Mouse (Mus musculus): ENCODE data around the gene Txn1. TPM values are rescaled to one million over a fixed set of nuclear protein-coding genes. Genes with fewer than 3 reads are reported as not detected.
A peak's percentile ranks its signal among the peaks of the same experiment; 100 is the strongest.

Txn1 gene
- polyA plus RNA-seq, 1 experiment from 2014 or later, result 474 TPM

- WGBS, result 85% methylated on average over 8 of the region's 8 CpGs
- Histone ChIP-seq H3K4me1 (replicated peaks; ENCODE audit: control insufficient read depth, insufficient read depth, low read length) (peaks cover 15% of the 10 kb centered on the region; the same call in 1 of the 2 replicates), H3K9ac (ENCODE audit: low read length) (no peak overlapping the region), H3K27ac (ENCODE audit: low read length) (no peak overlapping the region), H3K36me3 (ENCODE audit: control insufficient read depth, insufficient read depth, low read length) (no peaks in the 10 kb centered on the region), H3K9me3 (ENCODE audit: control insufficient read depth, low read length) (no peaks in the 10 kb centered on the region), H3K4me2 (ENCODE audit: low read depth, low read length) (no peak overlapping the region), H3K4me3 (ENCODE audit: low read length) (no peak overlapping the region), H3K27me3 (ENCODE audit: control insufficient read depth, insufficient read depth, low read depth, low read length) (no peaks in the 10 kb centered on the region)
- ATAC-seq (ENCODE audit: low read depth), result no peak
Measured at GRCm38 (mm10) chr4:57959056-57959455, 2.8 kb upstream of the Txn1 start.

- no peak for ATAC-seq (ENCODE audit: low read depth)
- H3K4me2 ChIP-seq (ENCODE audit: low read depth, low read length), result no peak overlapping the region
- H3K4me1 ChIP-seq (replicated peaks; ENCODE audit: control insufficient read depth, insufficient read depth, low read length), result peaks cover 17% of the 10 kb centered on the region; the same call in 1 of the 2 replicates
- no peak overlapping the region for H3K27ac ChIP-seq (ENCODE audit: low read length)
- WGBS, result 62% methylated on average over 9 of the region's 9 CpGs
- H3K9ac ChIP-seq (ENCODE audit: low read length), result no peak overlapping the region
- no peaks in the 10 kb centered on the region for H3K27me3 ChIP-seq (ENCODE audit: control insufficient read depth, insufficient read depth, low read depth, low read length)
- H3K9me3 ChIP-seq (ENCODE audit: control insufficient read depth, low read length), result no peaks in the 10 kb centered on the region
- H3K4me3 ChIP-seq (ENCODE audit: low read length), result no peak overlapping the region
- no peaks in the 10 kb centered on the region for H3K36me3 ChIP-seq (ENCODE audit: control insufficient read depth, insufficient read depth, low read length)
Measured at GRCm38 (mm10) chr4:57958098-57958497, 1.9 kb upstream of the Txn1 start.

- 33% methylated on average over 11 of the region's 11 CpGs for WGBS
- Histone ChIP-seq H3K27me3 (ENCODE audit: control insufficient read depth, insufficient read depth, low read depth, low read length) (no peaks in the 10 kb centered on the region), H3K9ac (ENCODE audit: low read length) (peak overlapping the region; percentile 74), H3K4me1 (replicated peaks; ENCODE audit: control insufficient read depth, insufficient read depth, low read length) (peaks cover 17% of the 10 kb centered on the region; the same call in 1 of the 2 replicates), H3K4me2 (ENCODE audit: low read depth, low read length) (peak overlapping the region; percentile 85), H3K36me3 (ENCODE audit: control insufficient read depth, insufficient read depth, low read length) (no peaks in the 10 kb centered on the region), H3K27ac (ENCODE audit: low read length) (peak overlapping the region; percentile 98), H3K9me3 (ENCODE audit: control insufficient read depth, low read length) (no peaks in the 10 kb centered on the region), H3K4me3 (ENCODE audit: low read length) (peak overlapping the region; percentile 83)
- no peak for ATAC-seq (ENCODE audit: low read depth)
Measured at GRCm38 (mm10) chr4:57957200-57958085, 1.2 kb upstream of the Txn1 start.

GRCm38 (mm10) chr4:57955544-57955958, 660 bp downstream of the Txn1 start:
- Histone ChIP-seq H3K27me3 (ENCODE audit: control insufficient read depth, insufficient read depth, low read depth, low read length) (no peaks in the 10 kb centered on the region), H3K36me3 (ENCODE audit: control insufficient read depth, insufficient read depth, low read length) (peaks cover 13% of the 10 kb centered on the region), H3K27ac (ENCODE audit: low read length) (peak overlapping the region; percentile 92), H3K9me3 (ENCODE audit: control insufficient read depth, low read length) (peaks cover 3% of the 10 kb centered on the region; the same call in 1 of the 2 replicates), H3K4me3 (ENCODE audit: low read length) (peak overlapping the region; percentile 83), H3K4me2 (ENCODE audit: low read depth, low read length) (peak overlapping the region; percentile 73), H3K9ac (ENCODE audit: low read length) (peak overlapping the region; percentile 91), H3K4me1 (replicated peaks; ENCODE audit: control insufficient read depth, insufficient read depth, low read length) (peaks cover 17% of the 10 kb centered on the region; the same call in 1 of the 2 replicates)
- peak; percentile 13 for ATAC-seq (ENCODE audit: low read depth)
- under 1% methylated on average over 25 of the region's 25 CpGs for WGBS

- H3K4me3 ChIP-seq (ENCODE audit: low read length), result peak overlapping the region; percentile 83
Measured at GRCm38 (mm10) chr4:57954991-57955390, 1.2 kb downstream of the Txn1 start.

GRCm38 (mm10) chr4:57954580-57954979, 1.6 kb downstream of the Txn1 start:
- no peak for ATAC-seq (ENCODE audit: low read depth)
- WGBS, result 67% methylated on average over 6 of the region's 6 CpGs
- Histone ChIP-seq H3K27ac (ENCODE audit: low read length) (no peak overlapping the region), H3K4me2 (ENCODE audit: low read depth, low read length) (peak overlapping the region; percentile 73), H3K4me3 (ENCODE audit: low read length) (peak overlapping the region; percentile 83), H3K4me1 (replicated peaks; ENCODE audit: control insufficient read depth, insufficient read depth, low read length) (peaks cover 17% of the 10 kb centered on the region; the same call in 1 of the 2 replicates), H3K36me3 (ENCODE audit: control insufficient read depth, insufficient read depth, low read length) (peaks cover 22% of the 10 kb centered on the region), H3K9ac (ENCODE audit: low read length) (no peak overlapping the region), H3K9me3 (ENCODE audit: control insufficient read depth, low read length) (peaks cover 3% of the 10 kb centered on the region; the same call in 1 of the 2 replicates), H3K27me3 (ENCODE audit: control insufficient read depth, insufficient read depth, low read depth, low read length) (no peaks in the 10 kb centered on the region)

More at GRCm38 (mm10) chr4:57954991-57955390, 1.2 kb downstream of the Txn1 start:
- H3K9me3 ChIP-seq (ENCODE audit: control insufficient read depth, low read length), result peaks cover 3% of the 10 kb centered on the region; the same call in 1 of the 2 replicates
- H3K27ac ChIP-seq (ENCODE audit: low read length), result peak overlapping the region; percentile 92
- peaks cover 17% of the 10 kb centered on the region; the same call in 1 of the 2 replicates for H3K4me1 ChIP-seq (replicated peaks; ENCODE audit: control insufficient read depth, insufficient read depth, low read length)
- H3K27me3 ChIP-seq (ENCODE audit: control insufficient read depth, insufficient read depth, low read depth, low read length), result no peaks in the 10 kb centered on the region
- peak overlapping the region; percentile 91 for H3K9ac ChIP-seq (ENCODE audit: low read length)
- 59% methylated on average over 8 of the region's 8 CpGs for WGBS
- peak overlapping the region; percentile 73 for H3K4me2 ChIP-seq (ENCODE audit: low read depth, low read length)
- no peak for ATAC-seq (ENCODE audit: low read depth)
- H3K36me3 ChIP-seq (ENCODE audit: control insufficient read depth, insufficient read depth, low read length), result peaks cover 19% of the 10 kb centered on the region

GRCm38 (mm10) chr4:57953796-57954195, 2.4 kb downstream of the Txn1 start:
- H3K27me3 ChIP-seq (ENCODE audit: control insufficient read depth, insufficient read depth, low read depth, low read length), result no peaks in the 10 kb centered on the region
- peaks cover 28% of the 10 kb centered on the region for H3K36me3 ChIP-seq (ENCODE audit: control insufficient read depth, insufficient read depth, low read length)
- 87% methylated on average over 7 of the region's 7 CpGs for WGBS
- no peak overlapping the region for H3K4me3 ChIP-seq (ENCODE audit: low read length)
- no peak for ATAC-seq (ENCODE audit: low read depth)
- H3K9me3 ChIP-seq (ENCODE audit: control insufficient read depth, low read length), result peaks cover 3% of the 10 kb centered on the region; the same call in 1 of the 2 replicates
- H3K4me1 ChIP-seq (replicated peaks; ENCODE audit: control insufficient read depth, insufficient read depth, low read length), result peaks cover 17% of the 10 kb centered on the region; the same call in 1 of the 2 replicates
- H3K9ac ChIP-seq (ENCODE audit: low read length), result no peak overlapping the region
- H3K4me2 ChIP-seq (ENCODE audit: low read depth, low read length), result no peak overlapping the region
- H3K27ac ChIP-seq (ENCODE audit: low read length), result no peak overlapping the region

- Histone ChIP-seq H3K9ac (ENCODE audit: low read length) (no peak overlapping the region), H3K4me1 (replicated peaks; ENCODE audit: control insufficient read depth, insufficient read depth, low read length) (peaks cover 17% of the 10 kb centered on the region; the same call in 1 of the 2 replicates), H3K4me2 (ENCODE audit: low read depth, low read length) (no peak overlapping the region), H3K9me3 (ENCODE audit: control insufficient read depth, low read length) (peaks cover 3% of the 10 kb centered on the region; the same call in 1 of the 2 replicates), H3K4me3 (ENCODE audit: low read length) (no peak overlapping the region), H3K36me3 (ENCODE audit: control insufficient read depth, insufficient read depth, low read length) (peaks cover 35% of the 10 kb centered on the region), H3K27me3 (ENCODE audit: control insufficient read depth, insufficient read depth, low read depth, low read length) (no peaks in the 10 kb centered on the region), H3K27ac (ENCODE audit: low read length) (no peak overlapping the region)
- no peak for ATAC-seq (ENCODE audit: low read depth)
- 89% methylated on average over 1 of the region's 1 CpGs for WGBS
Measured at GRCm38 (mm10) chr4:57952891-57953290, 3.3 kb downstream of the Txn1 start.

- WGBS, result 89% methylated on average over 3 of the region's 3 CpGs
- H3K4me1 ChIP-seq (replicated peaks; ENCODE audit: control insufficient read depth, insufficient read depth, low read length), result peaks cover 16% of the 10 kb centered on the region; the same call in 1 of the 2 replicates
- H3K4me2 ChIP-seq (ENCODE audit: low read depth, low read length), result no peak overlapping the region
- no peak overlapping the region for H3K4me3 ChIP-seq (ENCODE audit: low read length)
- H3K36me3 ChIP-seq (ENCODE audit: control insufficient read depth, insufficient read depth, low read length), result peaks cover 37% of the 10 kb centered on the region
- no peak overlapping the region for H3K27ac ChIP-seq (ENCODE audit: low read length)
- H3K27me3 ChIP-seq (ENCODE audit: control insufficient read depth, insufficient read depth, low read depth, low read length), result no peaks in the 10 kb centered on the region
- no peak overlapping the region for H3K9ac ChIP-seq (ENCODE audit: low read length)
- H3K9me3 ChIP-seq (ENCODE audit: control insufficient read depth, low read length), result peaks cover 3% of the 10 kb centered on the region; the same call in 1 of the 2 replicates
- ATAC-seq (ENCODE audit: low read depth), result no peak
Measured at GRCm38 (mm10) chr4:57952416-57952815, 3.8 kb downstream of the Txn1 start.
